Mouse (Mus musculus) erythroblast, embryonic 14.5 days (primary cell): ENCODE measurements around the gene Fbxw8.

Experiments used
- GATA1 ChIP-seq: IDR thresholded peaks from 2 replicates; pipeline ENCODE4 v1.6.1; 2012; ENCODE audit warnings: low read length, inconsistent platforms, mixed read lengths
- TAL1 ChIP-seq: IDR thresholded peaks from 3 replicates; pipeline ENCODE4 v1.6.1; 2012; ENCODE audit warnings: low read length, inconsistent platforms, mixed read lengths

GRCm38 (mm10) chr5:118026343-118026742, 128.9 kb downstream of the Fbxw8 start:
- no peak for TF ChIP-seq TAL1
- no peak for TF ChIP-seq GATA1
